Mouse (Mus musculus) adrenal gland (tissue): ENCODE measurements around the gene Numbl.
"Not testable (repeated sequence)": the region's sequence is repeated elsewhere in the genome, so short reads cannot be mapped to it uniquely, and the experiment has no call there.

Experiments
- intact Hi-C: fragments of 180-260 bp; cut with DNase I; formaldehyde crosslinking; loops from one replicate; pipeline ENCODE4 v1.15.1; 2025
- long read RNA-seq, 2 experiments: library from polyadenylated mRNA; unstranded; transcript quantifications; one replicate each; pipeline ENCODE4 v2.0.0; 2020; ENCODE audit warnings: borderline replicate concordance in 1 of 2; ENCODE audit not compliant: insufficient replicate concordance in 1 of 2

The Numbl gene
- long read RNA-seq, experiment 1, full-length matches to known transcripts = 1 of 2 reads
- long read RNA-seq, experiment 1, partial matches to known transcripts = 1 of 2 reads
- long read RNA-seq, experiment 1, other reads (novel, unspliced or antisense) = 0 of 2 reads
- long read RNA-seq, experiment 2 = 0 reads

DNA sequence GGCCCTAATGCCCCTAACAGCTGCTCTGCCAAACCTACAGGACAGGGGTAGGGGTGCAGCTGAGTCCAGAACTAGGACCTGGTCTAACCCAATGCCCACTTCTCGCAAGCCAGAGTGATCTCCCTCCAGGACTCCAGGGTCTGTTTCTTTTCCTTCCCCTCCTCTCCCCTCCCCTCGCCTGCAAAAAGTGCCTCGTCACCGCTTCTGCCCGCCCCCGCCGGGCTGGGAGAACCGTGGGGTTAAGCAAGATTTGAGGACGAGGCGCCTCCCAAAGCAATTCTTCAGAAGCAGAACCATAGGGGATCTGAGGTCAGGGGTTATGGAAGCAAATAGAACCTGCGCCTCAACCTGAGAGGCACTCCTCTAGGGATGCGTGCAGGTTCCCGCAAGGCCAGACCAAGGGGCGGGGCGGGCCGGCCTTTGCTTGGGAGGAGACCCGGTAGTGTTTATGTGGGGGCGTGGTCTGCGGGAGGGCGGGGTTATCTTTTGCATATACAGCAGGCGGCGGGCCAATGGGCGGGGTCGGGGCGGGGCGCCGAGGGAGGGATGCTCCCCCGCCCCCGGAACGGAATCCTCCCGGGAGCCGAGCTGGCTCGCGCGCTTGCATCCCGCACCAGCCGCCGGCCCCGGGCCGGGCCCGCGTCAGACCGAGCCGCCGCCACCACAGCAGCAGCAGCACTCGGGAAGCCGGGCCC lies at the start of gene Numbl:
Gene Numbl (plus strand): TSS at position 229 of the 695 bp plus-strand sequence.
- intact Hi-C loops = no loop called here

DNA sequence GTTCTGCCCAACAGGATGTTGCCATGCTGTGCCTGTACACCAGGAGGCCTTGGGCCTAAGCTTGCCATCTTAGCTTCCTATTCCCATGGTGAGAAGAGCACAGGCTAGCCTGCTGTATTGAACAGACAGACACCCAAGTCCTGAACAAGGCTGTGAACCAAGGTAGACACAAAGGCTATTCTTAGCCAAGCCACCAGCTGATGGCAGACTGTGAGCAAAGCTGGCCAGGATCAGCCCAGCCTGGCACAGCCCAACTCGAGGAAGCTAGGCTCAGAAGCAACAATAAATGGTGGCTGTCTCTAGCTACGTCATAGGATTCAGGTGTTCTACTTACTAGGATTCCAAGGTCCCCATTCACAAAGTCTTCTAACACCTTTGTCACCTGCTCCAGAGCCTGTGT lies 45.6 kb upstream of the Numbl start:
- intact Hi-C loops = no loop called here

DNA sequence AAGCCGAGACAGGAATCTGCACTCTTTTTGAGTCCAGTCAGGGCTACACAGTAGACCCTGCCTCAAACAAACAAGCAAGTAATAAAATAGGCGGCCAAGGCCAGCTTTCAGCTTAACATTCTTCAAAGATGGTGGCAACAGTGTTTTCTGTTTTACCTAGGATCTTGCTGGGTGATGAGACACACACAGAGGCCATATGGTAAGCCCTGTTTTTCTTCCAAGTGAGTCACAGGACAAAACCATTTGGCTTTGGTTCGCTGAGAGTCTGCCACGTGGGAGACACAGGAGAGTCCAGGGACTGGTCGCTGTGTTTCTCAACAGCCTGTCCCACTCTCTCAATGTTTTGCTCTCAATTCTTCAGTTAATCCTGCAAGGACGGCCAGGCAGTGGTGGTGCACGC lies 39.6 kb upstream of the Numbl start:
- intact Hi-C loops = no loop called here

DNA sequence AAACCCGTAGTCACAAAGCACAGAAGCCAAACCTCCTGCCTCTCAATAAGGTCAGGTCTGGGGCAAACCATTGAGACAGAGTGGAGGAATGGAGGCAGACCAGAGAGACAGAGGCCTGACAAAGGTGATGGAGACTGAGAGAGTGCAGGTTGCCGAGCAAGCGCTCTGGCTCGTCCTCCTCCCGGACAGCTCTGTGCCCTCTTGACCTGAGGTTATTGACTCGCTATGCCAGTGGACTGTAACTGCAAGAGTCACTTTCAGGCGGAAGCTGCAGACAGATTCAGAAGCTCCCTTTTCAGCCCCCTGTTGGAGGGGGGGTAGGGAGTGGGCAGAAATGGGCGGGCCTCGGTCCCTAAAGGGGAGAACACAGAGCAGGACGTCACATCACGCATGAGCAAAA lies 38.3 kb upstream of the Numbl start:
- intact Hi-C loops = no loop called here

DNA sequence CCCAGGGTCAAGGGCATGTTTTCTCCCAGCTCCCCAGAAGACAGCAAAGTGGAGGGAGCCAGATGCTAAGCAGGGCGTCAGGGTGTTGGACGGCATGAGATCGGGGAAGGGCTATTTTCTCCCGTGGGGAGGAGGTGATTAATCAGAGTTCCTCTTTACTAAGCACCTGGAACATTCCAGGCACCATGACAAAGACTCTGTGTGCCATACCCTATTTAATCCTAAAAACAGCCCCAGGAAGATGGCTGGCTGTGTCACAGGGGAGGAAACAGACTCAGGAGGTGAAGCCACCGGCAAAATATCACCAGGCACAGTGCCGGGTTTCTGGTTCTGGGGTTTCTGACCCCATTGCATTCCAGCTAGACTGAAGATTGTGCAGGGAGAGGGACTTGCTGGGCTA lies 36.3 kb upstream of the Numbl start:
- intact Hi-C loops = no loop called here

DNA sequence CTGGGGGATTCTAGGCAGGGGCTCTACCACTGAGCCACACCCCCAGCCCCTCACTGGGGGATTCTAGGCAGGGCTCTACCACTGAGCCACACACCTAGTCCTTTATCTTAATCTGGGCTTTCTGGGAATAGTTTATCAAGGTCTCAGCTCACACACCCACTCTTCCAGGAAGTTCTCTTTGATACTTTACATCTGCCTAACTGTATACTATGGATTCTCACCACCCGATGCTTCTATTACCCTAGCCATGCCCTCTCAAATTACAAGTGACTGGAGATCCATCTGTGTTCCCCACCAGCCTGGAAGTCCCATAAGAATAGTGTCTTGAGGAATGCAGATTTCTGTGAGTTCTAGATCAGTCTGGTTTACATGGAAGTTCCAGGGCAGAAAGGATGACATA lies 35.7 kb upstream of the Numbl start:
- intact Hi-C loops = no loop called here

DNA sequence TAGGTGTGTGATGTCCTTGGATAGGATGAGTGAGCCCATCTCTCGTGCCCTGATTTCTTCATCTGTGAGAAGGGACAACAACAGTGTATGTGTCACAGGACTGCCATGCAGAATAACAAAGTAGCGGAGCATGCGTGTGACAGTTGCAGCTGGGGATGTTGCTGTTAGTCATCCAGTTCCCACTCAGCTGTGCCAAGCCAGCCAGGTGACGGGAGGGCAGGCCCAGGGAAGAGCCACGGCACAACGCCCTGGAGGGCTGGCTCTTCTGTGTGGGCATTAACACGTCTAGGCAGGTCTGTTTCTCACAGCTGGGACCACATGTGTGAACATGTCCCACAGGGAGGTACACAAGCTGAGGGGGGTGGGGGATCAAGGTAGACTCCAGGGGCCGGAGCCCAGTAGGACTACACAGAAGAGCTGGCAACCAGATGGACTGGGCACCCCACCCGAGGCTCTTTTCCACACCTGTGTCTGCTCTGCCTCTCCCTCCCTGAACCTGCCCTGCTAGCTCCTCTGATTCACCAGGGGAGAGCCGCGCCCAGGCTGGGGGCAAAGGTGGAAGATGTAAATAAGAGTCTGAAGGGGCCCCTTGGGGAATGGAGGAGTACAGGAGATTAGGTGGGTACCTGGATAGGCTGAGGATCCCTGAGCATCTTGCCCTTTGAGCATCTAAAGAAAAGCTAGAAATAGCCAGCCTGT lies 33.2 kb upstream of the Numbl start:
- intact Hi-C loops = loop anchor here (5.0 kb wide), 1 partner anchor 58 kb away; the partner anchor contains the start of gene Egln2

DNA sequence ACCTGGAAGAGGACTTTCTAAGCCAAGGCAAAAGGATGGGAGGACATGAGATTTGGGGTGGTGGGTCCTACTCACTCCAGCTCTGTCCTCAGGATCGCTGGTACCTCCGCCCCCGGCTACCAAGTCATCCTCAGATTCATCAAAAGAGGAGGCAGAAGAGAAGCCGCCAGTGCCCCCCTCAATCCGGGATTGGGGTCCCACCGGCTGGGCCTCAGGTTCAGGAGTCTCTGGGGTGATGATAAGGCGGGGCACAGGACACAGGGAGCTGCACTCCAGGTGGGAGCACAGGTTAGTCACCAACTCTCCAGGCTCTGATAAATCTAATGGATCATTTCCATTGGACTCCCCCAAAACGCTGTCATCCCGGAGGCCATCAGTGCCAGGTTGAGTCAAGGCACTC lies 31.0 kb upstream of the Numbl start:
- intact Hi-C loops = loop anchor here (5.0 kb wide), 1 partner anchor 60 kb away; the partner anchor contains the start of gene Egln2

DNA sequence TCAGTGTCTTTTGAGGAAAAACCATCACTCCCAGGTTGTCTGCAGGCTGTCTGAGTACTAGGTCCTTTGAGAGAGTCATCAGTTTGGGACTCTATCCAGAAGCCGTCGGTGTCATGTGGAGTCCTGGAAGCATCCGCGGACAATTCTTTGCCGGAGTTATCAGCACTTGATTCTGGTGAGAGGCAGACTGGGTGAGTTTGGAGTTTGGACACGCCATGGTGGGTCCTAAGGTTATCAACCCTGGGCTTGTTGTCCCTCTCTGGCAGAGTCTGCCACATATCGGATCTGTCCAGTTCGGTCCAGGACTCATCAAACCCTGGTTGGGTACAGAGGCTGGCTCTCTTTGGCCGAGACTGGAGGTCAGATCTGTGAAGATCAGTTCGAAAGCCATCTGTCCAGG lies 30.6 kb upstream of the Numbl start:
- intact Hi-C loops = loop anchor here (1.0 to 5.0 kb wide), 2 partner anchors 31 to 60 kb away; partner anchors contain the start of genes Egln2 and Snrpa

DNA sequence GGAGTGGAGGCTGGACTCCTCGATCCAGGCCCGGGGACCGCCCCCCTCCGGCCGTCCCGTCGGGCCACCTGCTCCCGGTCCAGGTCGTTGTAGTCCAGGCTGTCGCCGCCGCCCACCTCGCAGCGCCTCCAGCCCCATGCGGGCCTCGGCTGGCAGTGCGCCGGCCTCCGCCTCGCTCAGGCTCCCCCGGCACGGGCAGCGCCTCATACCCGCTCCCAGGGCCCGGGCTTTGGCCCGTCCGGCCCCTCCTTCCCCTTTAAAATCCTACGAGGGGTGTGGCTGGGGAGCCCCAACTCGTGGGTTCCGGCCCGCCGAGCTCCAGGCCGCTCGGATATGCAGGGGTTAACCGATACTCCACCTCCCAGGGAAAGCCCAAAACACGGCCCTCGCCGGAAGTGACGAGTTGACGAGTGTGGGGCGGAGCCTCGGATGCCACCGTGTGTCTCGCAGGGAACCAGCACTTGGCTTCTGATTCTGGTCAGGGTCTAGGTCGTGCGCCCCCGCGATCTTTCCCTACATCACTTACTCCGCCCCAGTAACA lies 29.9 kb upstream of the Numbl start, which contains the start of gene Itpkc:
Gene Itpkc (minus strand): TSS at position 381 of the 541 bp plus-strand sequence.
- intact Hi-C loops = loop anchor here (1.0 to 5.0 kb wide), 2 partner anchors 32 to 61 kb away; partner anchors contain the start of genes Egln2 and Snrpa

DNA sequence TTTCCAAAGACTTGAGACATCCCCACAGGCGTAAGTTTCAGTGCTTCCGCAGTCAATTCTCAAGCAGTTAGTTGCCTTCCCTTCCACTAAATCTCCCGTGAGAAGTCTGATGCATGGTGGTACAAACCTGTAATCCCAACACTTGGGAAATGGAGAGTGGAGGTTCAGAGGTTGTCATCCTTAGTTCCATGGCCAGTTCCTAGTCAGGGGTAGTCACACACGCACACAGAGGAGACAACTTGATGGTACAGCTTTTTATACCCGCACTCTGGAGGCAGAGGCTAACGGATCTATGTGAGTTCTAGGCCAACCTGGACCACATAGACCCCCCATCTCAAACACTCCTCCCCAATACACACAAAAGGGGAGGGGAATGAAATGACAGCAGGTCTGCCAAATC lies 29.4 kb upstream of the Numbl start:
- intact Hi-C loops = loop anchor here (1.0 to 5.0 kb wide), 2 partner anchors 33 to 62 kb away; partner anchors contain the start of genes Egln2 and Snrpa

DNA sequence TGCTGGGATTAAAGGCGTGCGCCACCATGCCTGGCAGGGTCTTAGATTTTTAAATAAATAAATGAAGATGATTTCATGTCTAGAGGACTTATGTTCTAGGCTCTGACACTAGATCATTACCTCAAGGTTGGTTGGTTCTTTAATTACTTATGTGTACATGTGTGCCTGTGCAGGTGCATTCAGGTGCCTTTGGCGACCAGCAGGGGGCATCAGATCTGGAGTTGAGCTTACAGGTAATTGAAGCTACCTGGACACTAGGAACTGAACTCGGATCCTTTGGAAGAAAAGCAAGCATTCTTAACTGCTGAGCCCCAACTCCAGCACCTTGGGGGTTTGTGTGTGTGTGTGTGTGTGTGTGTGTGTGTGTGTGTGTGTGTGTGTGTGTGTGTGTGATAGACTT lies 27.5 kb upstream of the Numbl start:
- intact Hi-C loops = no loop called here

DNA sequence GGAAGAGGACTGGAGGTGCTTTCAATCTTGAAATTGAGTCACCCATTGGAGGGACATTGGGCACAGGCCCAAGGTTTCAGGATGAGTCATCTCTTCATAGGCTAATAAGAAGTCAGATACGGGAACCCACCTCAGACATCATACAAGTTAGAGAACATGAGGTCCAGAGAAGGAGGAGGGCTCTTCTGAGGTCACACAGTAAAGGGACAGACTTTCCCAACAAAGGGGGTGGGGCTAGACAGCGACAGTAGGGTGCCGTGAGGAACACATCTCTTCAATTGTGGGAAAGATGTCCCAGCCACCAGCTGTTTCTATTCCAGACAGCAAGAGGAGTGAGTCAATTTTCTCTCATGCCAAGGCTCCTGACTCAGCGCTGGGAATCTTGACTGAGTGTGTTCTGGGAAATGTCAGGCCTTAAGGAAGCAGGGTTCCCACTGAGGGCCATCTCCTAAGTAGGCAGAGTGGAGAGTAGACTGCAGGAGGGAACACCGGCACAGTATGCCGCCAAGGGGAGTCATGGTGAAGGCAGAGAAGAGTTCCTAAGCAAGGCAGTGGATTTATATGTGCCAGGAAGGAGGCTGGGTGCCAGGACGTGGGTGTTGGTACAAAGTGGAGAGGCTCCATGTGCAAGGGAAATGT lies 26.4 kb upstream of the Numbl start:
- intact Hi-C loops = no loop called here

DNA sequence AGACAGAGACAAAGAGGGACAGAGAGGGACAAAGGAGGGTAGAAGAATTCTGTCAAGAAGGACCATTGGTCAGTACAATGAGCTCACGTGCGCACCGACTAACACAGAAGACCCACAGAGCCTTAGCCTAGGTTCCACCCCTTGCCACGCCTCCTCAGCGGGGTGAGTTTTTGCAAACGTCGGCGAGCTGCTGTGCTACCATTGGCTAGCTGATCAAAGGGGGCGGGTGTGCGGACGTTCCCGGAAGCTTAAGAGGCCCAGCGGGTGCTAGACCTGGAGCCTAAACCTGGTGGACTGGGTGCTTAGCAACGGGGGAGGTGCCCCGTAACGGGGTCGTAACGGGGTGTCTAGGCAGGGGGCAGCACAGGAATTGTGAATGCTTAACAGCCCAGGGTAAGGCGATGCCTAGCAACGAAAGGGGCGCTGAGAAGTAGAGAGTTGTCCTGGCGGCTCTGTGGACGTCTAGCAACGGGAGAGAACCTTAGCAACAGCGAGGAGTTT lies 25.4 kb upstream of the Numbl start, which contains the start of gene Coq8b:
Gene Coq8b (plus strand): TSS at position 243 of the 501 bp plus-strand sequence.
- intact Hi-C loops = no loop called here

DNA sequence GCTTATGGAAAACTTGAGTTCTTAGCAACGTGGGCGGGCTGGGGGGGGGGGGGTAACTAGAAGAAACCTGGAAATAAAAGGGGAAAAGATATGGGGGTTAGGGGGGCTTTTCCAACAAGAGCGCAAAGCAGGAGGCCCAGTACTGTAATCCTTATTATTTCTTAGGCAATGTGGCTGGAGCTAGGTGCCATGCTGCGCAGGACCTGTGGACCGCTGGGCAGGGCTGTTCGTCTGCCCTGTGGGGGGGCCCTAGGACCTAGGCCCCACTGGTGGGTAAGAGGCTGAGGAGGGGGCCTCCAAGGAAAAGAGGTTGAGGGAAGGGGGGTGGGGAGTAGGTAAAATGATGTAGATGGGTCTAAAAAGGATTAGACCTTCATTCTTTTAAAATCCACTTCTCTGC lies 24.9 kb upstream of the Numbl start:
- intact Hi-C loops = no loop called here

DNA sequence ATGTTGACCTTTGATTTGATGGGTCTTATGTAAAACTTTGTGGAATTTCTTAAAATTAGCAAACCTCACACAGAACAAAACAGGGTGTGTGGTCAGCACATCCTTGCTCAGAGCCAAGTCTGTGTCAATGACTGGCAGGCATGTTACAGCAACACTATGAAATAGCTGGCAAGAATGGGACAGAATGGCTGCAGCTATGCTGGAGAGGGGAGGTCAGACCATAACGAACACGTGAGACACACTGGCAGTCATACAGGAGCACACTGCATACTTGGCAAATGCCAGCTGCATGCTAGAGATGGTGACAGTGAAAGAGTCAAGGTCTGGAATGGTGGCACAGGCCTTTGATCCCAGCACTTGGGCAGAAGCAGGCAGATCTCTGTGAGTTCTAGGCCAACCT lies 22.5 kb upstream of the Numbl start:
- intact Hi-C loops = no loop called here

DNA sequence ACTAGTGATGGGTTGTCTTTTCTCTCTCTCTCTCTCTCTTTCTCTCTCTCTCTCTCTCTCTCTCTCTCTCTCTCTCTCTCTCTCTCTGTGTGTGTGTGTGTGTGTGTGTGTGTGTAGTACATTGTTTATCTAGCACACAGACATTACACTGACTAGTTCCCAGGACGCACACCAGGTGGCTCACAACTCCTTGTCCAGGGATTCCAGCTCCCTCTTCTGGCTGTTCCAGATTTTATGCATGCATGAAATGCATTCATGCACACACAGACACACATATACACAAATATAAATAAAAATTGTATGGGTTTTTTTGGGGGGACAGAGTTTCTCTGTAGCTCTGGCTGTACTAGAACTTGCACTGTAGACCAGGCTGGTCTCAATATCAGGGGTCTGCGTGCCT lies 20.7 kb upstream of the Numbl start:
- intact Hi-C loops = no loop called here

DNA sequence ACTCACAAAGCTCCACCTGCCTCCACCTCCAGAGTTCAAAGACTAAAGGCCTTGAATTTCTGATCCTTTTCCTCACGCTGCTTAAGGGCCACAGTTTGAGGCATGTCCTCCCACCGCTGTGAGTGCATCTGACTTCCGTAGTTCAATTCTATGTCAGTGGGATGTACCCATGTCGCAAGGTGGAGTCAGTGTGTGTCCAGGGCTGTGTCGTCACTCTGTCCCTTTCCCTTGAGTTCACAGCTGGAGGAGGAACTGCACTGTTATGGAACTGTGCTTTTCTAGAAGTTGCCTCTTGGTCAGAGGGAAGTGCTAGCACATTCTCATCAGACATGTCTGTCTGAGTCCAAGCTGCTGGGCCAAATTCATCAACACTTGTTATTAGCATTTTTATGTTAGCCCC lies 19.7 kb upstream of the Numbl start:
- intact Hi-C loops = no loop called here

DNA sequence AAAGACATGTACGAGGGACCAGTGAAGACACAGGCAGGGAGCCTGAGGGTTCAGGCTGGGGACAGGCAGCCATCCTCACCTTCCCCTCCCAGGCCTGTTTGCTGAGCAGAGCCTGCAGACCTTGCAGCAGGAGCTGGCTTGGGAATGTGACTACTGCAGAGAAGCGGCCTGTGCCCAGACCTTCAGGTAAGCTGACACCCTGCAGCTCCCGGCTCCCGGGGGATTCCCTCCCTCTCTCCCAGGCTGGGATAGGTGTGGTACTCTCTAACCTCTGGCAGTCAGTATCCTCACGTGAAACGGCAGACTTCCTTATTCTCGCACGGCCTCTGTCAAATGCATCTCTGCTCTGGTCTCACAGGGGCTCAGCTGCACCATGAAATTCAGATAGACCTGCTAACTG lies 15.0 kb upstream of the Numbl start:
- intact Hi-C loops = no loop called here

DNA sequence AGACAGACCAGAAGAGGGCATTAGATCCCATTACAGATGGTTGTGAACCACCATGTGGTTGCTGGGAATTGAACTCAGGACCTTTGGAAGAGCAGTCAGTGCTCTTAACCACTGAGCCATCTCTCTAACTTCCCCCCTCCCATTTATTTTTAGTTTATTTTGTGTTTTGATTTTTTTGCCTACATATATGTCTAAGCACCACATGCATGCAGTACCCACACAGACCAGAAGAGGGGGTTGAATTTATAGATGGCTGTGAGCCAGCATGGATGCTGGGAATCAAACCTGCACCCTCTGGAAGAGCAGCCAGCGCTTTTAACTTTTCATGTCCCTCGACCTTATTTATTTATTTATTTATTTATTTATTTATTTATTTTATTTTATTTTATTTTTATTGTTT lies 14.1 kb upstream of the Numbl start:
- intact Hi-C loops = not testable (repeated sequence)

DNA sequence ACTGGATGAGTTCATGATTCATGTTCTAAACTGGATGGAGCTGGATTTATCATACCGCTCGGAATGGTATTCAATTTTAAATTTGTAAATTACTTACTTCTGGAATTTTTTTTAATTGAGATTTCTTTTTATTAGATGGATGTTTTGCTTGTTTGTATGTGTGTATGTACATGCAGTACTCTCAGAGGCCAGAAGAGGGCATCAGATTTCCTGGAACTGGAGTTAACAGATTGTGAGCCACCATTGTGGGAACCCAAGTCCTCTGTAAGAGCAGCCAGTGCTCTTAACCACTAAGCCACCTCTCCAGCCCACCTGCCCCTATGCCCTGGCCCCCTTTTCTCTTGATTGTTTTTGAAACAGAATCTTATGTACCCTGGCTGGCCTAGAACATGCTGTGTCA lies 9.1 kb upstream of the Numbl start:
- intact Hi-C loops = no loop called here
